In the genomic region with DNA sequence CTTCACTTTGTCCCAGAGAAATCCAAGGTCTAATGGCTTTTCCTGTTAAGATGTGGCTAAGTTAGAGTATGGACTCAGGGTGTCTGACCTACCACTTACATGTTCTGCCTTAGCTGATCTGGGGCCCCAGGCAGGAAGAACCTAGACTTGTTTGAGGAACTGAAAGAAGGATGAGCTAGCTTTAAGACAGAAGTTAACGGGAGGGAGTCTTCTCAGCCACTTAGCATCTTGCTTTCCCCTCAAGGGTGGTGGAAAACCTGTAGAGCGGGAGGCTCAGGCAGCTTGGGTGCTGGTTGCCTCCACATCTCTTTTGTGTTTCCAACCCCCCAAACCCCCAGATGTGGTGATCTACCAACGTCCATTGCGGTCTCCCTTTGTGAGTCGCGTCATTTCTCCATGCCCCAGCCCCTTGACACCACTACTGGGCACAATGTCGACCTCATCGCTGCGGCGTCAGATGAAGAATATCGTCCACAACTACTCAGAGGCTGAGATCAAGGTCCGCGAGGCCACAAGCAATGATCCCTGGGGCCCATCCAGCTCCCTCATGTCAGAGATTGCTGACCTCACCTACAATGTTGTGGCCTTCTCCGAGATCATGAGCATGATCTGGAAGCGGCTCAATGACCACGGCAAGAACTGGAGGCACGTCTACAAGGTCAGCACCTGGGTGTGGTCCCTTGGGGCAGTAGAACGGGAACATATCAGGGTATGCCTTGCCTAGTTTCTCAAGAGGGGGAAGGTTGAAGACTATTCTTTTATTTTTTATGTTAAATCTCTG, we compare ENCODE assay signal across 12 mouse cellular contexts. TPM values are rescaled to one million over a fixed set of nuclear protein-coding genes. Genes with fewer than 3 reads are reported as not detected.
DNase-seq lines count a peak whose midpoint lies in the region; ATAC-seq and TF ChIP-seq lines count a peak whose summit lies in the region.
"Had no signal": no experiment of that assay in that cellular context is flagged by ENCODE, and none has a peak within 500 bp of the region (broad histone marks: within the 10 kb centered on the region; RNA-seq: fewer than 3 reads in every experiment).

No protein-coding gene starts in this region.

- no peaks in the 10 kb centered on the region for H3K9me3 ChIP-seq in midbrain, embryonic 16.5 days (replicated peaks; ENCODE audit: control insufficient read depth, low read length, poor library complexity, severe bottlenecking)

- peaks cover 13% of the 10 kb centered on the region; the same call in 1 of the 2 replicates for H3K36me3 ChIP-seq in liver, adult 2 months (ENCODE audit: control insufficient read depth, insufficient read depth, low read length)
- H3K36me3 ChIP-seq in midbrain, embryonic 16.5 days (ENCODE audit: control insufficient read depth, insufficient read depth, low read length): peaks cover 3% of the 10 kb centered on the region

- DNase-seq in liver, adult 2 months (ENCODE audit: extremely low read depth, low read depth, low spot score): peak; percentile 81
- no peak for DNase-seq in liver
- DNase-seq in kidney, postnatal 36 days: peak; percentile 70 to 74
- peak; percentile 81 to 82 for DNase-seq in spleen, postnatal 36 days (ENCODE audit: low spot score in 2 of 2)
- no peak for DNase-seq in cerebellum, adult 18-20 months
- DNase-seq: adrenal gland, postnatal 25 days; cerebellum, postnatal 25 days had no signal

- no peak overlapping the region for H3K9ac ChIP-seq in liver, adult 2 months (ENCODE audit: low read depth, low read length)
- H3K9ac ChIP-seq in midbrain, embryonic 16.5 days (ENCODE audit: low read depth, low read length): no peak overlapping the region

- peaks cover 33% of the 10 kb centered on the region for H3K79me2 ChIP-seq in liver, adult 2 months (ENCODE audit: control insufficient read depth, insufficient read depth, low read length)

- no peak for TF ChIP-seq POLR2A in liver, adult 2 months (IDR thresholded peaks at IDR 0.05; ENCODE audit: extremely low read depth, insufficient read depth, low read length)

- TF ChIP-seq CTCF in liver, adult 2 months (IDR thresholded peaks at IDR 0.05; ENCODE audit: low read depth, low read length): no peak

- H3K4me3 ChIP-seq in liver, adult 2 months (ENCODE audit: insufficient read depth, low read depth, low read length): no peak overlapping the region
- H3K4me3 ChIP-seq in brown adipose tissue, adult 24 weeks (ENCODE audit: insufficient read depth, low read depth, low read length): peak overlapping the region; percentile 32
- no peak overlapping the region for H3K4me3 ChIP-seq in midbrain, embryonic 16.5 days (ENCODE audit: low read depth, low read length)

- no peak for ATAC-seq in midbrain, embryonic 16.5 days

- no peaks in the 10 kb centered on the region for H3K27me3 ChIP-seq in liver, adult 2 months (ENCODE audit: control insufficient read depth, insufficient read depth, low read length)
- no peaks in the 10 kb centered on the region for H3K27me3 ChIP-seq in midbrain, embryonic 16.5 days (ENCODE audit: control insufficient read depth, insufficient read depth, low read depth, low read length)

- peak overlapping the region; percentile 2 for H3K27ac ChIP-seq in liver, adult 2 months (replicated peaks; ENCODE audit: insufficient read depth, low read depth, low read length)
- peak overlapping the region; percentile 64 for H3K27ac ChIP-seq in brown adipose tissue, adult 24 weeks (replicated peaks; ENCODE audit: low read depth, low read length)
- no peak overlapping the region for H3K27ac ChIP-seq in midbrain, embryonic 16.5 days (ENCODE audit: low read length)

- H3K4me1 ChIP-seq in liver, adult 2 months (ENCODE audit: control insufficient read depth, insufficient read depth, low read length): peaks cover 33% of the 10 kb centered on the region
- H3K4me1 ChIP-seq in brown adipose tissue, adult 24 weeks (ENCODE audit: control insufficient read depth, insufficient read depth, insufficient read length, low read length): peaks cover 27% of the 10 kb centered on the region
- peaks cover 24% of the 10 kb centered on the region for H3K4me1 ChIP-seq in midbrain, embryonic 16.5 days (ENCODE audit: control insufficient read depth, insufficient read depth, low read length)

- WGBS in liver, adult 2 months: 41% methylated on average over 18 of the region's 18 CpGs
- WGBS in midbrain, embryonic 16.5 days: 94% methylated on average over 18 of the region's 18 CpGs

- no peak overlapping the region for H3K4me2 ChIP-seq in midbrain, embryonic 16.5 days (ENCODE audit: low read length)

RNA-seq across cellular contexts. Expression of a gene that starts 3.5 kb away (rescaled TPM):
- total RNA-seq in liver, adult 2 months (2014; rRNA removed): 54.2 and 81.8 TPM in 2 replicates
- polyA plus RNA-seq in liver, adult 2 months (2012; rRNA removed): 203 and 212 TPM in 2 replicates
- 66.5 and 69.5 TPM in 2 replicates for polyA plus RNA-seq in brown adipose tissue, adult 24 weeks (2012; ENCODE audit: insufficient read depth, insufficient read length, missing spikeins)
- 107 and 120 TPM in 2 replicates for polyA plus RNA-seq in midbrain, embryonic 16.5 days (2015; fragmentation: Nextera tagmentation; extraction: Ambion mirVana)

RNA-seq across cellular contexts. Expression of a gene that starts 21.6 kb away (rescaled TPM):
- 30.4 and 35.2 TPM in 2 replicates for total RNA-seq in liver, adult 2 months (2014; rRNA removed)
- polyA plus RNA-seq in liver, adult 2 months (2012; rRNA removed): 70.6 and 90.4 TPM in 2 replicates
- 44.6 and 58.8 TPM in 2 replicates for polyA plus RNA-seq in brown adipose tissue, adult 24 weeks (2012; ENCODE audit: insufficient read depth, insufficient read length, missing spikeins)
- 96.7 and 103 TPM in 2 replicates for polyA plus RNA-seq in midbrain, embryonic 16.5 days (2015; fragmentation: Nextera tagmentation; extraction: Ambion mirVana)

RNA-seq across cellular contexts. Expression of a gene that starts 32.2 kb away (rescaled TPM):
- total RNA-seq in liver, adult 2 months (2014; rRNA removed): 0.18 and 0.20 TPM in 2 replicates
- 1.9 and 2.2 TPM in 2 replicates for polyA plus RNA-seq in liver, adult 2 months (2012; rRNA removed)
- 4.4 and 5.6 TPM in 2 replicates for polyA plus RNA-seq in brown adipose tissue, adult 24 weeks (2012; ENCODE audit: insufficient read depth, insufficient read length, missing spikeins)
- polyA plus RNA-seq in midbrain, embryonic 16.5 days (2015; fragmentation: Nextera tagmentation; extraction: Ambion mirVana): 101 and 117 TPM in 2 replicates

RNA-seq across cellular contexts. Expression of a gene that starts 33.2 kb away (rescaled TPM):
- total RNA-seq in liver, adult 2 months (2014; rRNA removed): not detected in 2 replicates
- not detected in 2 replicates for polyA plus RNA-seq in liver, adult 2 months (2012; rRNA removed)
- polyA plus RNA-seq in brown adipose tissue, adult 24 weeks (2012; ENCODE audit: insufficient read depth, insufficient read length, missing spikeins): not detected in 2 replicates
- not detected in 2 replicates for polyA plus RNA-seq in midbrain, embryonic 16.5 days (2015; fragmentation: Nextera tagmentation; extraction: Ambion mirVana)
- total RNA-seq: adrenal gland, postnatal 25 days; layer of hippocampus, adult 18-20 months had no signal
- polyA plus RNA-seq: heart, postnatal 0 days; thymus, postnatal 0 days had no signal

RNA-seq across cellular contexts. Expression of a gene that starts 42.2 kb away (rescaled TPM):
- 1.7 and 2.7 TPM in 2 replicates for total RNA-seq in liver, adult 2 months (2014; rRNA removed)
- polyA plus RNA-seq in liver, adult 2 months (2012; rRNA removed): 0.45 TPM in 2 replicates
- 7.6 and 8.1 TPM in 2 replicates for polyA plus RNA-seq in brown adipose tissue, adult 24 weeks (2012; ENCODE audit: insufficient read depth, insufficient read length, missing spikeins)
- polyA plus RNA-seq in midbrain, embryonic 16.5 days (2015; fragmentation: Nextera tagmentation; extraction: Ambion mirVana): 0.89 and 0.98 TPM in 2 replicates
- total RNA-seq: layer of hippocampus, adult 18-20 months had no signal

Comparison
In these comparisons a context has a peak if more than half of its experiments do, and no peak if none do; other contexts are left out.
1. DNase-seq: peak in liver, adult 2 months (single experiment), kidney, postnatal 36 days (2 of 2) and spleen, postnatal 36 days (2 of 2); none in liver (single experiment) and cerebellum, adult 18-20 months (0 of 2).
2. RNA of a gene that starts 32.2 kb away (polyA plus RNA-seq): 101 to 117 TPM in midbrain, embryonic 16.5 days; 4.4 to 5.6 TPM in brown adipose tissue, adult 24 weeks and 1.9 to 2.2 TPM in liver, adult 2 months; every median in the first group is over 10 times any median in the second.